Mouse (Mus musculus) testis, postnatal 14 days (tissue): ENCODE measurements at regions not wholly inside any gene's neighbourhood (a gene's known extent, or its start where the extent isn't known, plus 50 kb on each side); places are given as distances from the start of the nearest gene placed in this dataset.

Experiments
- DNase-seq: peaks from one replicate; pipeline ENCODE4 v3.0.0; 2021; ENCODE audit warnings: low spot score

DNA sequence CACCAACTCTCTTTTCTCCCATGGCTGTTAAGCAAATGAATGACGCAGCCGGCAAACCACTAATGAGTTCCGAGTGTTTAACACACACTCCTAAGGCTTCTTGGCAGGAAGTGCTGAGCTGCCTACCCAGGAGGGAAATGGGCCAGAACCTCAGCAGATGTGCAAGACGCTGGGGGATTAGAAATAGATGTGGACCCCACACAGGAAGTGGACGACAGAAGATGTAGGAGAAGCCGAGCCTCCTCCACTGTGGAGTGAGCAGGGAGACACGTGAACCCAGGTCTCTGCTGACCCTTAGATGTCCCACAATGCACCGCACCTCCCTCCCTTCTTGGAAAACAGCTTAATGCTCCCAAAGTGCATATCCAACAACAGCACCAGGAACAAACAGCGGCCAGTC lies 94.8 kb upstream of the Hs6st1 start:
- no peak for DNase-seq

DNA sequence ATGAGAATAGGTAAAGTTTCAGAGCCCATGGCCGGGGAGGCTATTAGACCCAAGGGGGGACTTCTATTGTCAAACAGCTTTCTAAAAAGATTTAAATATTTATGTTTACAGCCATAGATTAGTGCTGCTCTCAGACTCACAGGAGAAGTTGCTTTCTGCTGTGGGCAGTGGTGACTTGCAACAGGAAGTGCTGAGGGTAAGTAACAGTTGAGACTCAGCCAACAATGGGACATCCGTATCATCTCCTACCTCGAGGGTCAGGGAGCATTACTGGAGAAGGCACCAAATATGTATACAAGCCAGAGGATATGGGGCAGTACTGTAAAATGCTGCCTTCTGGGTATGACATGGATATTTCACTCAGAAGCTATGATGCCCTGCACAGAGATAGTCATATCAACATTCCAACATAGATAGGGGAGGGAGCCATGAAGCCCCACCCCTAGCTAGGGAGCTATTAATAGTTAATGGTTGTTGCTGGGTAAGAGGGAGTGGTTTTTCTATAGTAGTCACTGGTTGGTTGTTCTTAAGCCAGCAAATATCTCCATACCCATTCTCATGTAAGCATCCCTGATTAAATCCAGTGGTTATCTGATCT lies 92.5 kb upstream of the Hs6st1 start:
- no peak for DNase-seq

DNA sequence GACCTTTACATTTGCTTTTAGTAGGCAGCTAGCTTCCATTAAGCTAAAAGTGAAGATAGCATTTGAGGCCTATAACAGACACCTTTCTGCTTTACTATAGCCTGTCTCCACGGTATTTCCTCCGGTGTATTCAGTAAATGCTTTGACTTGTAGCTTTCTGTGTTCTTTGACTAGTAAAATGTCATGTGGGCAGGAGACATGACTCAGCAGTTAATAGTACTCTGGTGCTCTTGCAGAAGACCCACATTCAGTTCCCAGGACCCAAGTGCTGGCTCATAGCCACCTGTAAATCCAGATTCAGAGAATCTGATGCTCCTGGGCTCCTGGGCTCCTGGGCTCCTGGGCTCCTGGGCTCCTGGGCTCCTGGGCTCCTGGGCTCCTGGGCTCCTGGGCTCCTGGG lies 91.7 kb upstream of the Hs6st1 start:
- DNase-seq, result no peak

DNA sequence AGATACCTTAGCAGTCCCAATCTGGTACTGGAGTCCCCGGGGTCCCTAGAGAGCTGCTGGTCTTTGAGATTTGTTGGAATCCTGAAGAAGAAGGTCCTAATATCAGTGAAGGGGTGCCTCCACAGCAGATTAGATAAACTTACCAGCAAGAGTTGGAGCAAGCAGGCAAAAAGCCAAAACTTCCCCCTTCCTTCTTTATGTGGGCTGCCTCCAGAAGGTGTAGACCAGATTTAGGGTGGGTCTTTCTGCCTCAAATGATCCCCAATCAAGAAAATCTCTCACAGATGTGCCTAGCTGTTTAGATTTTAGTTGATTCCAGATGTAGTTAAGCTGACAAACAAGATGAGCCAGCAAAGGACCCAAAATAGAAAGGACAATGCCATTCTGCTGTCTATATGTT lies 90.1 kb upstream of the Hs6st1 start:
- no peak for DNase-seq

DNA sequence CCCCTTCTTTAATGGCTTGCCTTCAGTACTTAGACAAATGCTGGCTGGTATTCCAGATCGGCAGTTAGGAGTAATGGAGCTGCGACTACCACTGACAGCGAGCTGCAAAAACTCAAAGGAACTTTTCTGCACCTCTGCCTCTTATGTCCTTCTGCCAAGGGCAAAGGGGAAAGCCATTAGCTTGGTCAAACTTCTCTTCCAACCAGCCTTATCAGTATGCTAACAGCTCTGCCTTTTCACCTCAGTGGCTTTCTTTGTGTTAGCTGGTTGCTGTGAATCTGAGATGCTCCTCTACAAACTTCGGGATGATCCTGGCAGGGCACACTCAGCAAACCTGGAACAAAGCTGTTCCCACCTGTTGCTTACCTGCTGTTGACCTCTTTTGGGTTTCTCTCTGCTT lies 89.4 kb upstream of the Hs6st1 start:
- DNase-seq, result no peak

DNA sequence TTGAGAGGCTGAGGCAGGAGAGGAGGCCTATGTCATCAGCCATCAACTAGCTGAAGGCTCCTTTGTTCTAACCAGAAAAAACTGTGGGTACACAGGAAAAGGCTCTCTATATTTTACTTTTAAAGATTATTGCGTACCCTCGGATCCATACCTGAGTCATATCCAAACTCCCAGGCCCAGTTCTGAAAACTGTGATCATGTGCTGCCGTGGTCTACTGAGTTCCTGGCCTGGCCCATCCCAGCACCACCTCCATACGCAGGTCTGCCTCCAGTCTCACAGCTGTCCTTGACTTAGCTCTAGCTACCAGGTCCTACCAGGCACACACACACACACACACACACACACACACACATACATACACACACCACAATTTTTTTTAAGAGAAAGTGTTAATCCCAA lies 87.0 kb upstream of the Hs6st1 start:
- no peak for DNase-seq

DNA sequence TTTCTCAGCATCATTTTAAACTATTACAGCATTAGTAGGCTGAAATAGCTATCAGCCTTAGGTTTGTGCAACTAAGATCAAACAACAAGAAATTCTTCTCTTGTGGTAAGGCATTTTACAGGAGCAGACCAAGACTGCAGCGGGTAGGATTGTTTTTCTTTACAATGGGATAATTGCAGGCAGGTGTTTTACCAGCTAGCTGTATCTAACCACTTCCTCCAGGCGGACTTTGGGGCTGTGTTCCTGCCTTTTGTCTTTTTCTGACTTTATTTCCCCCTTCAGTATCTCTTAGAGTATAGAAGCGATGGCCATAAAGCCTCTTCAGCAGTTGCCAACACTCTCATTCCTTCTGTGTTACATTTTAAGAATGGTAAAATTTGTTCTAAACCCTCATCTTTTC lies 84.8 kb upstream of the Hs6st1 start:
- DNase-seq, result no peak

DNA sequence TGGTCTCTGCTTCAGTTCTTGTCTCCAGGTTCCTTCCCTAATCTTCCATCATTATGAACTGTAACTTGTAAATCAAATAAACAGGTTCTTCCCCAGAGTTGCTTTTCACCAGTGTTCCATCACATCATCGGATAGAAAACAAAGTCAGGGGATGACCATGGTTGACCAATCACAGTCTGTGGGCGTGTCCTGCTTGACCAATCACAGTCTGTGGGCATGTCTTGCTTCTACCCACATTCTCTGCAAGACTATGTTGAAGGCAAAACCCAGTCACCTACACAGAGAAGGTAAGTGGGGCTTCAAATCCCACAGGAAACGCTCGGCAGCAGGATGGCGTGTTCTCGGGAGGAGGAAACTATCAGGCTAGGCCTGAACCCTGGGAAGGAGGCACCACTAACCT lies 82.9 kb upstream of the Hs6st1 start:
- DNase-seq, result no peak

DNA sequence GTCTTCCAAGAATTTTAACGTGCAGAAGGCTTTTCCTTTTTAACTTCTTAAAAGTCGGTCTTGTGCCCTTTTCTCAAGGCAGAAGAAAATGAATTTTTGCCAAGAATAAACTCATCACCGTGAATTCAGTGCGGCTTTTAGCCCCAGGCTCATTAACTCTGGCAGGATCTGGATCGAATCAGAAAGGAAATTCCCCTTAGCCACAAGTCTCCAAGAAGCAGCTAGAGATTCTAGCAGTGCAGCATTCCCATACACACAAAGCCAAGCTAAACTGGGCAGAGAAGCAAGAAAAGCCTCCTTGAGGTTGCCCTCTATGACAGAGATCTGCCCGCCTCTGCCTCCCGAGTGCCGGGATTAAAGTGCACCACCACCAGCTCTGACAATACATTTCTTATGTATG lies 81.5 kb upstream of the Hs6st1 start:
- no peak for DNase-seq

DNA sequence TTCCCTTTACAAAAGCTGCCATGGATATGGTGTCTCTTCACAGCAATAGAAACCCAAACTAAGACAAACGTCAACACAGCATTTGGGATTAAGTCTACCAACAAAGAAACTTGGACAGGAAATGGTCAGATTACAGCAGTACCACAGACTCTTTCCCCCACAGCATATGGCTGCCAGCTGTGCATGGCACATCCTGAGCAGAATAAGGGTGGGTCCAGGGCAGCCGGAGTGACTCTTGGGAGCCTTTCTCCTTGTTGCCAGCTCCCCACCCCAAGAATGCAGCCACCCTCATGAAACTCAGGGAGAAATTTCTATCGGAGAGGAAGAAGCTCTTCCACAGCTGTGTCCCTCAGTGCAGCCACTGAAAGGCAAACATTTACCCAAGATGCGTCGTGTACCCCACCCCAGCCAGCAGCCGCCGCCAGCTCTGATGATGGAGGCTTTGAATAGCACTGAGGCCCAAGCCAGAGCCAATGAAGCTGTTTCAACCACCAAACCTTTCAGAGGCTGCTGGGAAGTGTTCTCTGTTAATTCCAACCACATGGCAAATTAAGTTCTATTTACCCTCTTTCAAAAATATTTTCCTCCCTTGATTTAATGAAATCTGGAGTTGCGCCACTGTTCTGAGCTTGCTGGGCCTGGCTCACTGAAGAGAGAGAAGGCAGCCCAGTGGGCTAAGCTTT lies 75.8 kb upstream of the Hs6st1 start:
- no peak for DNase-seq

DNA sequence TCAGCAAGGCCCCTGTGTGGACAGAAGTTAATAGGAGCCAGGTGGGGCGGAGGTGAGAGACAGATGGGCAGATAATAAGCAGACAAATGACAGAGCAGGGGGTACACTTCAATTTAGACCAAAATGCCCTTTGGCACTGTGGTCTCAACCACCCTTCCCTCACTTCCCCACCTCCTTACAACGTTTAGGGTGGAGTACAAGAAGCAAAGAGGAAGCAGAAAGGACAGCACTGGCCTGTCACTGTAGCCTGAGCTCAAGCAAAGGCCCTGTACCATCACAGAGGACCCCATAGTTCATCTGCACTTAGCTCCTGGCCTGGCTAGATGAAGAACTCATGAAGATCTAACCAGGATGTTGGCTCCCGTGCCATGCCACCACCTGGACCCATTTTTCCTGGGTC lies 75.3 kb upstream of the Hs6st1 start:
- DNase-seq, result no peak

DNA sequence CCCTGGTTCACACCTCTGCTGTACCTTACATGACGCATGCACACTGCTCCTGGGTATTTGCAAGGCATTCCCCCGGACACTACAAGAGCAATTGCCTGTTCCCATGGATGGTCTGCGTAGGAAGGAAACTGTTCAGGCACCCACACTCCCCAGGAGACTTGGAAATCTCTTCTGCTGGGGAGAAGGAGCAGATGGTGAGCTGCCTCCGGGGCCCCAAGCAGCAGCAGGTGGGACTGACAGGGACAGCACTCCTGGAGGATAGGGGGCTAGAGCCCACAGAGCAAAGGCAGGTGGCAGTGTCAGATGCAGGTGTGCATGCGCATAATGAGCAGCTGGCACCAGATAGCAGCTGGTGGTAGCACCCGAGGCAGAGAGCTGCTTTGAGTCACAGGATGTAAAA lies 72.5 kb upstream of the Hs6st1 start:
- no peak for DNase-seq

DNA sequence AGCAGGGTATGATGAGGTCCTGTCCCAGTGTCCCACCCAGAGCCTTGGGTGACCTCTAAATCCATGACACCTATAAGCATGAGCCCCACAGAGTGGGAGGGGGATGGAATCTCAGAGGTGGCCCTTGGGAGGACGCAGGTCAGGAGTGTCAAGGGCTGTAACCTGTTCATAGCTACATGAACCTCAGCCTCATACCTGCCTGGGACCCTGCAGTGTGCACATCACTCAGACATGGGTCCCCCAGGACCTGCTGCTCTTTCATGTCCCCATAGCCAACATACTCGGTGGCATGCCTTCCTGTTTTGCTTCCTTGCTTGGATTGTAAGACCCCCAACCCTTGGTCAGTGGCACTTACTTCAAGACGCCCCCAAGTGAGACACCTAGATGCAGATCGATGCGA lies 66.9 kb upstream of the Hs6st1 start:
- no peak for DNase-seq

DNA sequence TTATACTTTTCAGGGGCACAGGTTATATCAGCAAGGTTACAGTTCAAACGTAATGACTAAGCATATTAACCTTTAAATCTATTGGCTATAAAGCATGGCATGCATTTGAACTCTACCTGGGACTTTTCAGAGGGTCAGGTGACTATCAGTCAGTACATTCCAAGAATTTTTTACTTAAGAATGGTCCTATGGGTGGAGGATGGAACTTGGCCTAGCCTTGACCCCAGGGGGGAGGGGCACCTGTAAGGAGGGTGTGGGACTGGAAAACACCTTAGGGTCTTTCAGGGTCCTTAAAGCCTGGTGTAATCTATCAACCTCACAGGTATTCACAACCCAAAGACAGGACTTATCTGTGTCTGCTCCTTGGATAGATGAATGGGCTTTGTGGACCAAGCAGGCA lies 66.4 kb upstream of the Hs6st1 start:
- no peak for DNase-seq

DNA sequence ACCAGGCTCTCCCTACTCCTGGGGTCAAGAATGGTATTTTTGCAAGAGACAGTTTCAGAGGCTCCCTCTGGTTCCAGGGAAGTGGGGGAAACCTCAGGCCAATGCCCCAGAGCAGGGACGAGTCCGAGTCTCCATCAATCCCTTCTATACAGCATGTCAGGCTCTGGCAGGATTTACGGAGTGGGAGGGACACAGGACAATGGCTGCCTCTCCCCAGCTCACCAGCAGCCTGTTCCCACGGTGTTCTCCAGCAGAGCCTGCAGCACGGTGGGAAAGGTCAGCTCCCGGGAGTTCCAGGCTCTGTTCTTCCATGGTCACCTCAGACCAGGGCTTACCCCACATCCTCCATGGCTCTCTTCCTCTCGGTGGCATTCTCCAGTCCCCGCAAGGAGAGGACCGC lies 64.6 kb upstream of the Hs6st1 start:
- DNase-seq, result no peak

DNA sequence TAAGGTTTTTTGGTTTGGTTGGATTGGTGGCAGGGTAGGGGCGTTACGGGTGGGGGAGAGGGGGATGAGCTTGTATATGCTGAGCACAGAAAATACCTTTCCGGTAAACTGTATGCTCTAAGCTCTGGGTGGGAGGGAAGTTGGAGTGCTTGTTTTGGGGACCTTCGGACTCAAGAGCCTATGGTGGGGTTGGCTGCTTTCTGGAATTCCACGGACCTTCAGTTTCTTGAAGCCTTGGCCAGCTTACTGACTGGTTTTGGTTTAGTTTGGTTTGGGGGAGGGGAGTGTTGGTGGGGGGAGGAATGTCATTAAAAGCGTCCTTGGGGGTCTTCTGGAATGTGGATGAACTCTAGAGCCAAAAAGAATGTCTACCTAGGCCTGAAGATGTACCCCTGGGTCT lies 59.6 kb upstream of the Hs6st1 start:
- no peak for DNase-seq

DNA sequence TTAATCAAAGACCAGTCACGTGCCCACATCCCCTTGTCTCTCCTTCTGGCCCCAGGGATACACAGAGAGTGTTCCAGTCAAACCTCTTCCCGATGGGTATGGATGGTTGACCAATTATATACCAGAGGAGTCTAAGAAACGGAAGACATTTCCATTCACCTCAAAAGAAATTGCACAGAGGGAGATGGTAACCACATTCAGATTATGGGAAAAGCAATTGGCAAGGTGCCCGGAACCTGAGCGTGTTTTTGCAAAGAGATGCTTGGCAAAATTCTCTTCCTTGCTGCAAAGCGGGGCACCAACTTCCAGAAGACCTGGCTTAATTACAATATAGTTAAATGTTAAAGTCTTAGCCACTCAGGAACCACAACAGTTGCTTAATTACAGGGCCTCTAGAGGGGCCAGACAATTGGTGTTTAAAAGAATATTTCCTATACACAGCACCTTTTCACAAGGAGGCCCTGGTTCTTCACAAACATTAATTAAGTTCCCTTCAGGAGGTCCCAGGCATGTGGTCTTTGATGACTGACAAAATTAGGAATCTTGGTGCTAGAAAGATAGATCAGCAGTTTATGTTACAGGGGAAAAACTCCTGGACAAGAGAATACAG lies 59.1 kb upstream of the Hs6st1 start:
- DNase-seq, result no peak

DNA sequence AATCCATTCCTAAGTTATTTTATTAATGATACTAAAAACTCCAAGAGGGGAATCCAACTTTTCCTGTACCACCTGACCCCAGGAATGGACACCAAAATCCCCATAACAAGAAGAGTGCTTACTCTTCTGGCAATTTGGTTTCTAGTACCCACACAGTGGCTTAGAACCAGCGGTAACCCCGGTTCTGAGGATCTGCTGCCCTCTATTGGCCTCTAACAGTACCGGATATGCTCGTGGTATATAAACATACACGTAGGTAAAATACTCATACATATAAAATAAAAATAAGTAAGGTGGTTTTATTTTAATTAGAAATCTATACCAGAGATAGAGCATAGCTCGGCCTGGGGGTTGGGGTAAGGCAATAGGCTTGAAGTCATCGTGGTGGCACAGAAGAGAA lies 58.0 kb upstream of the Hs6st1 start:
- no peak for DNase-seq

DNA sequence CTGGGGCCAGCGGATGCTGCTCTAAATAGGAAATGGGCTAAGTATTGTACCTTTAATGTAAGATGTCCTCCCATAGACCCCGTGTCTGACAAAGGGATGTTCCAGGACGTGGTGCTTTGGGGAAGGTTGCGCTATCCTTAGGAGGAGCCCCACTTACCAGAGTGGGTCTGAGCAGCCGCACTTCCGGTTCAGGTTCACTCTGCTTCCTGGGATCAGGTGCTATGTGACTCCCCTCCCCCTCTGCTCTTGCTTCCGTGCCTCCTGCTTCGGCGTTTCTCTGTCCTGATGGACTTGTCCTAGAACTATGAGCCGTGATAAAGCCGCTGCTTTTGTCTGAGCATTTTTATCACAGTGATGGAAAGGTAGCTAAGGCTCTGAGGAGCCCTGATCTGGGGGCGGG lies 57.4 kb upstream of the Hs6st1 start:
- no peak for DNase-seq

DNA sequence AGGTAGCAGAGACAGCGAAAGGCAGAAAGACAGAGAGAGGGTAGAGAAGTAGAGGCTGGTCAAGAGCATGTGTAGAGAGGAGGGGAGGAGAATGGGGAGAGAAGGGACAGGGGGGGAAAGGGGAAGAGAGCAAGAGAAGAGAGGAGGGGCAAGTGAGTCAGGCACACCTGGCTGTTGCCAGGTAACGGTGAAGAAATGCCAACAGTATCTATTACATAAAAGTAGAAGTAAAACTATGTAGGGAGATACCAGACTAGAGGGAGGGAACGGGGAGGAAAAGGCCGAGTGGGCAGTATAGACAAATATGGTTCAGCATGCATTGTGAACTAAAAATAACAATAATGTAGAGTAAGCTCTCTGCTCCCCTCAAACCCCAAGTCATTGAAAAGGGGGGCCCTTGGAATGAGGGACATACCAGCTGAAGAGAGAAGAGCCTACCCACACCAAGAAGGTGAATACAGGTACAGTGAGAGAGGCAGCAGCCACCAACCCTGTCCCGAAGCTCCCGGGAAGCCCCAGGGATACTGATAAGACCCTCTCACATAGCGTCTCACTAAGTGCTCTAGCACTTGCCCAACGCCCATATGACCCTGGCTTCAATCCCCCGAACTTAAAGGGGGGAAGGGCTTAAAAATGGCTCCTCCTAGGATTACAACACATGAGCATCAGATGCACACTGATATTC lies 56.0 kb upstream of the Hs6st1 start:
- no peak for DNase-seq

DNA sequence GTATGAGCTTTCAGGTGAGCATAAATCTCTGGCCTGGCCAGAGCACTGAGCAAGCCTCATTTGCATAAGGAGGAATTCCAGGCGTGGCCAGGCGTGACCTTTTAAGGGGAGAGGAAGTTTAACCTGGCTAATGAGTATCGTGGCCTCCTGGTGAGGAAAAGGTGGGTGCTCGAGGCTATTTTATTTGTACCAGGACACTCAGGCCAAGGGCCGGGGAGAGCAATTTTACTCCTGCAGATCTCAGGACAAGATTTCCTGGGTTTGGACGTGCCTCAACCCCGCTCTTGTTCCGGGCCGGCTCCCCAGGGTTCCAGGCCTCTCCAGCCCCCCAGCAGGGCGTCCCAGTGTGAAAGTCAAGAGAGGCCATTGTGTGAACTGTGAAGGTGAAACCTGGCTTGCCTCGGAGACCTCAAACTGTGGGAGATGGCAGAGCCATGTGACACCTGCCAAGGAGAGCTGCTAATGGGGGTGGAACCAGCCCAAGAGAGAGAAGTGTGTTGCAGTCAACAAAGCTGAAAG lies 54.3 kb upstream of the Hs6st1 start:
- no peak for DNase-seq

DNA sequence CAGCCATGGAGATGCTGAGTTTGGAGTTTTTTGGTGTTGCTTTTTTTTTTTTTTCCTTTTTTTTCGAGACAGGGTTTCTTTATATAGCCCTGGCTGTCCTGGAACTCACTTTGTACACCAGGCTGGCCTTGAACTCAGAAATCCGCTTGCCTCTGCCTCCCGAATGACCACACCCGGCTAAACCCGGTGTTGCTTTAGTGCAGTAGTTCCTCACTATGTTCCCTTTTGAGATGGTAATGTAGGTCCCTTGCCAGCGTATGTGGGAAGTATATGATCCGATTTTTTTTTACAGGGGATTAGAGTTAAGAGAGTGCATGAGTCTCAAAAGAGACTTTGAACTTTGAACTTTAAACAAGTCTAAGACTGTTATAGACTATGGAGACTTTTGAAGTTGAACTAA lies 53.8 kb upstream of the Hs6st1 start:
- DNase-seq, result no peak

DNA sequence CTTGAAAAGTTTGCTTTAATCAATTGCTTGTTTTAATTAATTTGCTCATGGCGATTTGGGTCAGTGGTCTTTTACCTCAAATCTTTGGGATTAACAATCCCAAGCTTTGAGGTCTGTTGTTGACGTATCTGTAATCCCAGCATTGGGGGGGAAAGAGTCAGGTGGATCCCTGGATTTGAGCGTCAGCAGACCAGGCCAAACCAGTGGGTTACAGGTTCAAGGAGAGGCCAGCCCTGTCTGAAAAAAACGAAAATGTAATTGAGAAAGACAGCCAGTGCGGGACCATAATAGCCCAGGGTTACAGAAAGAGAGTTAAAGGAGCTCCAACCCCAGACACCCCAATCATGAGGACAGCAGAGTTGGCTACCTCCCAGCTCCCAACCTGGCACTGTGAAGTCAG lies 53.0 kb upstream of the Hs6st1 start:
- DNase-seq, result no peak
